Mouse (Mus musculus) forebrain, embryonic 12.5 days (tissue): ENCODE results near the gene Shroom3. TPM values are rescaled to one million over a fixed set of nuclear protein-coding genes. Genes with fewer than 3 reads are reported as not detected.
A peak's percentile ranks its signal among the peaks of the same experiment; 100 is the strongest.

ENCODE experiments used
- ATAC-seq: fragments of 200-750 bp; cut with Nextera tagmentation; 2 replicates; pipeline ENCODE4 v1.8.0; 2017; ENCODE audit warnings: moderate TSS enrichment; ENCODE audit not compliant: low FRiP score
- H3K27ac ChIP-seq: fragments of 300-500 bp; sonication (generic); 2 replicates; pipeline ENCODE4 v1.5.1; 2016; ENCODE audit warnings: mild to moderate bottlenecking
- H3K27me3 ChIP-seq: fragments of 300-500 bp; sonication (generic); 2 replicates; pipeline ENCODE4 v1.6.1; 2016; ENCODE audit warnings: mild to moderate bottlenecking
- H3K36me3 ChIP-seq: fragments of 300-500 bp; sonication (generic); replicated peaks from 2 replicates; pipeline ENCODE4 v1.6.1; 2016; ENCODE audit warnings: mild to moderate bottlenecking
- H3K4me1 ChIP-seq: fragments of 300-500 bp; sonication (generic); 2 replicates; pipeline ENCODE4 v1.6.1; 2016
- H3K4me2 ChIP-seq: fragments of 300-500 bp; sonication (generic); 2 replicates; pipeline ENCODE4 v1.6.1; 2016; ENCODE audit warnings: mild to moderate bottlenecking, moderate library complexity
- H3K4me3 ChIP-seq: fragments of 300-500 bp; sonication (generic); replicated peaks from 2 replicates; pipeline ENCODE4 v1.5.1; 2016; ENCODE audit warnings: mild to moderate bottlenecking
- H3K9ac ChIP-seq: fragments of 300-500 bp; sonication (generic); 2 replicates; pipeline ENCODE4 v1.6.1; 2016; ENCODE audit warnings: mild to moderate bottlenecking
- H3K9me3 ChIP-seq: fragments of 300-500 bp; sonication (generic); 2 replicates; pipeline ENCODE4 v1.6.1; 2016
- WGBS: fragments of 180-500 bp; shearing (Covaris S2); methylation state at CpG from one replicate; pipeline ENCODE4 v1.1.7; 2016; 5-methylcytosine and 5-hydroxymethylcytosine counted together
- polyA plus RNA-seq: library from polyadenylated mRNA; unstranded; fragments of >200 nt; fragmentation: Nextera tagmentation; extraction: Ambion mirVana; gene quantifications from 2 replicates; pipeline ENCODE4 v1.2.1, GENCODE M21; 2016

Gene Shroom3
- polyA plus RNA-seq, 1 experiment from 2014 or later, result 6.6 TPM

GRCm38 (mm10) chr5:92935883-92936282 lies 252.6 kb downstream of the Shroom3 start:
- H3K36me3 ChIP-seq, result peaks cover 25% of the 10 kb centered on the region
- H3K4me2 ChIP-seq, result no peak overlapping the region
- H3K4me1 ChIP-seq, result peaks cover 17% of the 10 kb centered on the region; the same call in 1 of the 2 replicates
- H3K27ac ChIP-seq, result no peak overlapping the region
- H3K27me3 ChIP-seq, result no peaks in the 10 kb centered on the region
- no peak for ATAC-seq
- H3K9ac ChIP-seq, result no peak overlapping the region
- peaks cover 7% of the 10 kb centered on the region; the same call in 1 of the 2 replicates for H3K9me3 ChIP-seq
- WGBS, result 85% methylated on average over 8 of the region's 8 CpGs
- H3K4me3 ChIP-seq, result no peak overlapping the region

GRCm38 (mm10) chr5:92937701-92938100 lies 254.5 kb downstream of the Shroom3 start:
- Histone ChIP-seq H3K9me3 (peaks cover 26% of the 10 kb centered on the region), H3K36me3 (peaks cover 43% of the 10 kb centered on the region), H3K4me3 (no peak overlapping the region), H3K4me2 (no peak overlapping the region), H3K4me1 (0 out of 2 replicates have a peak, but pooled peaks cover 3% of the 10 kb centered on the region), H3K9ac (no peak overlapping the region), H3K27me3 (no peaks in the 10 kb centered on the region), H3K27ac (no peak overlapping the region)
- 93% methylated on average over 4 of the region's 4 CpGs for WGBS
- ATAC-seq, result no peak

- Histone ChIP-seq H3K27me3 (no peaks in the 10 kb centered on the region), H3K9me3 (peaks cover 29% of the 10 kb centered on the region), H3K4me1 (0 out of 2 replicates have a peak, but pooled peaks cover 2% of the 10 kb centered on the region), H3K9ac (no peak overlapping the region), H3K4me3 (no peak overlapping the region), H3K4me2 (no peak overlapping the region), H3K36me3 (peaks cover 52% of the 10 kb centered on the region), H3K27ac (no peak overlapping the region)
- WGBS, result 90% methylated on average over 15 of the region's 15 CpGs
- ATAC-seq, result no peak
These were observed 256.2 kb downstream of the Shroom3 start for GRCm38 (mm10) chr5:92939246-92939995.

GRCm38 (mm10) chr5:92942166-92942565 lies 258.9 kb downstream of the Shroom3 start:
- Histone ChIP-seq H3K4me2 (no peak overlapping the region), H3K4me1 (no peaks in the 10 kb centered on the region), H3K9me3 (peaks cover 29% of the 10 kb centered on the region), H3K36me3 (peaks cover 49% of the 10 kb centered on the region), H3K9ac (no peak overlapping the region), H3K27ac (no peak overlapping the region), H3K4me3 (no peak overlapping the region), H3K27me3 (no peaks in the 10 kb centered on the region)
- ATAC-seq, result no peak
- WGBS, result 92% methylated on average over 57 of the region's 57 CpGs

GRCm38 (mm10) chr5:92942577-92942976 lies 259.3 kb downstream of the Shroom3 start:
- Histone ChIP-seq H3K9ac (no peak overlapping the region), H3K27ac (no peak overlapping the region), H3K27me3 (no peaks in the 10 kb centered on the region), H3K36me3 (peaks cover 48% of the 10 kb centered on the region), H3K4me3 (no peak overlapping the region), H3K9me3 (peaks cover 29% of the 10 kb centered on the region), H3K4me2 (no peak overlapping the region), H3K4me1 (no peaks in the 10 kb centered on the region)
- 92% methylated on average over 47 of the region's 47 CpGs for WGBS
- no peak for ATAC-seq

- Histone ChIP-seq H3K4me3 (no peak overlapping the region), H3K4me1 (peaks cover 3% of the 10 kb centered on the region; the same call in 1 of the 2 replicates), H3K9ac (no peak overlapping the region), H3K27ac (no peak overlapping the region), H3K36me3 (peaks cover 45% of the 10 kb centered on the region), H3K4me2 (no peak overlapping the region), H3K27me3 (no peaks in the 10 kb centered on the region), H3K9me3 (peaks cover 29% of the 10 kb centered on the region)
- ATAC-seq, result no peak
- 80% methylated on average over 5 of the region's 5 CpGs for WGBS
These were observed 261.6 kb downstream of the Shroom3 start for GRCm38 (mm10) chr5:92944867-92945266.

GRCm38 (mm10) chr5:92948972-92949745 lies 265.9 kb downstream of the Shroom3 start:
- H3K27me3 ChIP-seq, result no peaks in the 10 kb centered on the region
- H3K4me3 ChIP-seq, result no peak overlapping the region
- H3K36me3 ChIP-seq, result peaks cover 45% of the 10 kb centered on the region
- WGBS, result 82% methylated on average over 14 of the region's 14 CpGs
- peak overlapping the region; percentile 77; the same call in 1 of the 2 replicates for H3K27ac ChIP-seq
- peak; percentile 75; the same call in 1 of the 2 replicates for ATAC-seq
- H3K9ac ChIP-seq, result no peak overlapping the region
- H3K4me2 ChIP-seq, result no peak overlapping the region
- peaks cover 3% of the 10 kb centered on the region; the same call in 1 of the 2 replicates for H3K4me1 ChIP-seq
- H3K9me3 ChIP-seq, result no peaks in the 10 kb centered on the region

- Histone ChIP-seq H3K9me3 (no peaks in the 10 kb centered on the region), H3K27ac (peak overlapping the region; percentile 77), H3K4me3 (no peak overlapping the region), H3K4me1 (peaks cover 3% of the 10 kb centered on the region; the same call in 1 of the 2 replicates), H3K27me3 (no peaks in the 10 kb centered on the region), H3K4me2 (no peak overlapping the region), H3K9ac (no peak overlapping the region), H3K36me3 (peaks cover 45% of the 10 kb centered on the region)
- ATAC-seq, result no peak
- WGBS, result 87% methylated on average over 14 of the region's 14 CpGs
These were observed 267.3 kb downstream of the Shroom3 start for GRCm38 (mm10) chr5:92950583-92950982.

GRCm38 (mm10) chr5:92951079-92951478 lies 267.8 kb downstream of the Shroom3 start:
- Histone ChIP-seq H3K9me3 (no peaks in the 10 kb centered on the region), H3K4me2 (no peak overlapping the region), H3K27me3 (no peaks in the 10 kb centered on the region), H3K4me3 (no peak overlapping the region), H3K36me3 (peaks cover 48% of the 10 kb centered on the region), H3K27ac (no peak overlapping the region), H3K4me1 (peaks cover 3% of the 10 kb centered on the region; the same call in 1 of the 2 replicates), H3K9ac (no peak overlapping the region)
- no peak for ATAC-seq
- WGBS, result 96% methylated on average over 14 of the region's 14 CpGs

GRCm38 (mm10) chr5:92953865-92954264 lies 270.6 kb downstream of the Shroom3 start:
- Histone ChIP-seq H3K4me2 (no peak overlapping the region), H3K9ac (no peak overlapping the region), H3K9me3 (no peaks in the 10 kb centered on the region), H3K27ac (0 out of 2 replicates have a peak overlapping the region, but pooled peaks have one; percentile 9), H3K27me3 (no peaks in the 10 kb centered on the region), H3K4me3 (no peak overlapping the region), H3K4me1 (peaks cover 3% of the 10 kb centered on the region; the same call in 1 of the 2 replicates), H3K36me3 (peaks cover 57% of the 10 kb centered on the region)
- no peak for ATAC-seq
- WGBS, result 88% methylated on average over 8 of the region's 8 CpGs

- H3K9ac ChIP-seq, result no peak overlapping the region
- no peaks in the 10 kb centered on the region for H3K9me3 ChIP-seq
- no peak overlapping the region for H3K4me3 ChIP-seq
- no peaks in the 10 kb centered on the region; the same call in 1 of the 2 replicates for H3K4me1 ChIP-seq
- 45% methylated on average over 10 of the region's 10 CpGs for WGBS
- peak; percentile 56; the same call in 1 of the 2 replicates for ATAC-seq
- no peaks in the 10 kb centered on the region for H3K27me3 ChIP-seq
- peaks cover 58% of the 10 kb centered on the region for H3K36me3 ChIP-seq
- H3K27ac ChIP-seq, result 0 out of 2 replicates have a peak overlapping the region, but pooled peaks have one; percentile 9
- no peak overlapping the region for H3K4me2 ChIP-seq
These were observed 271.1 kb downstream of the Shroom3 start for GRCm38 (mm10) chr5:92954323-92954722.

GRCm38 (mm10) chr5:92954827-92955475 lies 271.7 kb downstream of the Shroom3 start:
- WGBS, result 68% methylated on average over 6 of the region's 6 CpGs
- Histone ChIP-seq H3K4me3 (no peak overlapping the region), H3K27ac (no peak overlapping the region), H3K9ac (no peak overlapping the region), H3K4me2 (no peak overlapping the region), H3K4me1 (no peaks in the 10 kb centered on the region), H3K27me3 (no peaks in the 10 kb centered on the region), H3K9me3 (no peaks in the 10 kb centered on the region), H3K36me3 (peaks cover 60% of the 10 kb centered on the region)
- ATAC-seq, result 0 out of 2 replicates have a peak, but pooled peaks have one; percentile 41
